Mouse (Mus musculus): ENCODE measurements around the gene 2300002M23Rik. TPM values are rescaled to one million over a fixed set of nuclear protein-coding genes. Genes with fewer than 3 reads are reported as not detected.
A peak's percentile ranks its signal among the peaks of the same experiment; 100 is the strongest.

2300002M23Rik gene
- polyA plus RNA-seq, 1 experiment = not detected

- Histone ChIP-seq H3K9me3 (peaks cover 21% of the 10 kb centered on the region), H3K4me1 (peaks cover 8% of the 10 kb centered on the region), H3K27me3 (replicated peaks) (peaks cover 29% of the 10 kb centered on the region), H3K4me3 (replicated peaks) (no peak overlapping the region), H3K36me3 (replicated peaks; ENCODE audit: low read length) (no peaks in the 10 kb centered on the region)
- no peak for TF ChIP-seq FLI1 (IDR thresholded peaks at IDR 0.05; ENCODE audit: low read length)
- TF ChIP-seq GATA1 (IDR thresholded peaks at IDR 0.05; ENCODE audit: borderline replicate concordance, low read length) = no peak
Observed at GRCm38 (mm10) chr17:35593786-35594185, 26.5 kb downstream of the 2300002M23Rik start.

GRCm38 (mm10) chr17:35594456-35594855 lies 27.2 kb downstream of the 2300002M23Rik start:
- TF ChIP-seq FLI1 (IDR thresholded peaks at IDR 0.05; ENCODE audit: low read length) (no peak), GATA1 (IDR thresholded peaks at IDR 0.05; ENCODE audit: borderline replicate concordance, low read length) (no peak)
- Histone ChIP-seq H3K9me3 (peaks cover 21% of the 10 kb centered on the region), H3K4me3 (replicated peaks) (no peak overlapping the region), H3K27me3 (replicated peaks) (peaks cover 29% of the 10 kb centered on the region), H3K36me3 (replicated peaks; ENCODE audit: low read length) (no peaks in the 10 kb centered on the region), H3K4me1 (peaks cover 8% of the 10 kb centered on the region)

GRCm38 (mm10) chr17:35597399-35597798 lies 30.1 kb downstream of the 2300002M23Rik start:
- Histone ChIP-seq H3K4me1 (no peaks in the 10 kb centered on the region), H3K9me3 (peaks cover 21% of the 10 kb centered on the region), H3K27me3 (replicated peaks) (peaks cover 28% of the 10 kb centered on the region), H3K4me3 (replicated peaks) (no peak overlapping the region), H3K36me3 (replicated peaks; ENCODE audit: low read length) (no peaks in the 10 kb centered on the region)
- TF ChIP-seq GATA1 (IDR thresholded peaks at IDR 0.05; ENCODE audit: borderline replicate concordance, low read length) = no peak
- TF ChIP-seq FLI1 (IDR thresholded peaks at IDR 0.05; ENCODE audit: low read length) = no peak

GRCm38 (mm10) chr17:35601249-35601648 lies 34.0 kb downstream of the 2300002M23Rik start, which contains the start of gene Sfta2:
Gene Sfta2, plus strand, starts transcription at chr17:35601549.
- peaks cover 32% of the 10 kb centered on the region for H3K27me3 ChIP-seq (replicated peaks)
- no peak for TF ChIP-seq GATA1 (IDR thresholded peaks at IDR 0.05; ENCODE audit: borderline replicate concordance, low read length)
- no peak for TF ChIP-seq FLI1 (IDR thresholded peaks at IDR 0.05; ENCODE audit: low read length)
- peaks cover 21% of the 10 kb centered on the region for H3K9me3 ChIP-seq
- H3K4me3 ChIP-seq (replicated peaks) = no peak within 1 kb of the TSS
- no peaks in the 10 kb centered on the region for H3K36me3 ChIP-seq (replicated peaks; ENCODE audit: low read length)
- H3K4me1 ChIP-seq = no peaks in the 10 kb centered on the region

GRCm38 (mm10) chr17:35601736-35602354 lies 34.6 kb downstream of the 2300002M23Rik start:
- Histone ChIP-seq H3K4me1 (no peaks in the 10 kb centered on the region), H3K4me3 (replicated peaks) (no peak overlapping the region), H3K27me3 (replicated peaks) (peaks cover 32% of the 10 kb centered on the region), H3K36me3 (replicated peaks; ENCODE audit: low read length) (no peaks in the 10 kb centered on the region), H3K9me3 (peaks cover 16% of the 10 kb centered on the region)
- TF ChIP-seq GATA1 (IDR thresholded peaks at IDR 0.05; ENCODE audit: borderline replicate concordance, low read length) (no peak), FLI1 (IDR thresholded peaks at IDR 0.05; ENCODE audit: low read length) (no peak)

GRCm38 (mm10) chr17:35617127-35617526 lies 49.9 kb downstream of the 2300002M23Rik start:
- Histone ChIP-seq H3K4me1 (no peaks in the 10 kb centered on the region; the same call in 1 of the 2 replicates), H3K36me3 (replicated peaks; ENCODE audit: low read length) (no peaks in the 10 kb centered on the region), H3K4me3 (replicated peaks) (peak overlapping the region; percentile 28), H3K9me3 (peaks cover 11% of the 10 kb centered on the region; the same call in 1 of the 2 replicates), H3K27me3 (replicated peaks) (peaks cover 25% of the 10 kb centered on the region)
- TF ChIP-seq GATA1 (IDR thresholded peaks at IDR 0.05; ENCODE audit: borderline replicate concordance, low read length) (no peak), FLI1 (IDR thresholded peaks at IDR 0.05; ENCODE audit: low read length) (no peak)

Other genes starting within 250 kb of the 2300002M23Rik start
- 1.5 and 7.3 TPM in 2 replicates for gene H2-Q1, start 247.0 kb upstream of the 2300002M23Rik start, polyA plus RNA-seq (2012; ENCODE audit: insufficient read depth, low replicate concordance)
- 6.7 TPM in 1 of 2 replicates, not detected in the other for gene H2-Q2, start 225.2 kb upstream of the 2300002M23Rik start, polyA plus RNA-seq (2012; ENCODE audit: insufficient read depth, low replicate concordance)
- 13.9 and 46.4 TPM in 2 replicates for gene H2-Q4, start 187.8 kb upstream of the 2300002M23Rik start, polyA plus RNA-seq (2012; ENCODE audit: insufficient read depth, low replicate concordance)
- gene H2-Q6, start 142.6 kb upstream of the 2300002M23Rik start, polyA plus RNA-seq (2012; ENCODE audit: insufficient read depth, low replicate concordance) = 2.5 and 4.2 TPM in 2 replicates
- gene H2-Q7, start 128.3 kb upstream of the 2300002M23Rik start, polyA plus RNA-seq (2012; ENCODE audit: insufficient read depth, low replicate concordance) = 3.2 and 20.1 TPM in 2 replicates
- 0.27 and 2.5 TPM in 2 replicates for gene H2-Q10, start 97.4 kb upstream of the 2300002M23Rik start, polyA plus RNA-seq (2012; ENCODE audit: insufficient read depth, low replicate concordance)
- not detected in 2 replicates for gene Pou5f1, start 61.4 kb upstream of the 2300002M23Rik start, polyA plus RNA-seq (2012; ENCODE audit: insufficient read depth, low replicate concordance)
- 16.3 and 17.5 TPM in 2 replicates for gene Tcf19, start 50.6 kb upstream of the 2300002M23Rik start, polyA plus RNA-seq (2012; ENCODE audit: insufficient read depth, low replicate concordance)
- gene Cchcr1, start 50.4 kb upstream of the 2300002M23Rik start, polyA plus RNA-seq (2012; ENCODE audit: insufficient read depth, low replicate concordance) = 3.2 and 10.5 TPM in 2 replicates
- gene Psors1c2, start 34.2 kb upstream of the 2300002M23Rik start, polyA plus RNA-seq (2012; ENCODE audit: insufficient read depth, low replicate concordance) = 3.7 TPM in 1 of 2 replicates, not detected in the other
- not detected in 2 replicates for gene Cdsn, start 15.3 kb upstream of the 2300002M23Rik start, polyA plus RNA-seq (2012; ENCODE audit: insufficient read depth, low replicate concordance)
- gene Sfta2, start 34.1 kb downstream of the 2300002M23Rik start, polyA plus RNA-seq (2012; ENCODE audit: insufficient read depth, low replicate concordance) = not detected in 2 replicates
- gene Gm9573, start 59.2 kb downstream of the 2300002M23Rik start, polyA plus RNA-seq (2012; ENCODE audit: insufficient read depth, low replicate concordance) = 0.55 TPM in 1 of 2 replicates, not detected in the other
- gene Mucl3, start 76.2 kb downstream of the 2300002M23Rik start, polyA plus RNA-seq (2012; ENCODE audit: insufficient read depth, low replicate concordance) = not detected in 2 replicates
- 42.1 and 49.7 TPM in 2 replicates for gene Vars2, start 100.1 kb downstream of the 2300002M23Rik start, polyA plus RNA-seq (2012; ENCODE audit: insufficient read depth, low replicate concordance)
- 7.8 and 10.8 TPM in 2 replicates for gene Gtf2h4, start 106.3 kb downstream of the 2300002M23Rik start, polyA plus RNA-seq (2012; ENCODE audit: insufficient read depth, low replicate concordance)
- not detected in 2 replicates for gene Ddr1, start 137.2 kb downstream of the 2300002M23Rik start, polyA plus RNA-seq (2012; ENCODE audit: insufficient read depth, low replicate concordance)